Mouse (Mus musculus): ENCODE data around the gene Disc1.

The Disc1 gene

GRCm38 (mm10) chr8:125053505-125054435 is at the start of gene Disc1:
Gene Disc1, plus strand, starts transcription at chr8:125054195.
- DNase-seq: peak; percentile 3 to 57

- DNase-seq: peak; percentile 94 to 95
Observed at GRCm38 (mm10) chr8:125012695-125013627, 41.0 kb upstream of the Disc1 start, which contains the start of gene Tsnax. Gene Tsnax, plus strand, starts transcription at chr8:125012997.

- no peak for DNase-seq
Observed at GRCm38 (mm10) chr8:125024085-125024484, 29.9 kb upstream of the Disc1 start.

GRCm38 (mm10) chr8:125027211-125027610 is 26.8 kb upstream of the Disc1 start:
- no peak for DNase-seq

- DNase-seq: no peak
Observed at GRCm38 (mm10) chr8:125028841-125029240, 25.2 kb upstream of the Disc1 start.

- no peak for DNase-seq
Observed at GRCm38 (mm10) chr8:125031276-125031675, 22.7 kb upstream of the Disc1 start.

GRCm38 (mm10) chr8:125034669-125035068 is 19.3 kb upstream of the Disc1 start:
- peak; percentile 45 to 88 for DNase-seq

GRCm38 (mm10) chr8:125037081-125037480 is 16.9 kb upstream of the Disc1 start:
- no peak for DNase-seq

- DNase-seq: no peak
Observed at GRCm38 (mm10) chr8:125038731-125039130, 15.3 kb upstream of the Disc1 start.

- DNase-seq: no peak
Observed at GRCm38 (mm10) chr8:125040587-125041375, 13.2 kb upstream of the Disc1 start.

GRCm38 (mm10) chr8:125041496-125041895 is 12.5 kb upstream of the Disc1 start:
- no peak for DNase-seq

- DNase-seq: no peak
Observed at GRCm38 (mm10) chr8:125043394-125043793, 10.6 kb upstream of the Disc1 start.

- DNase-seq: no peak
Observed at GRCm38 (mm10) chr8:125043935-125044334, 10.1 kb upstream of the Disc1 start.

- no peak for DNase-seq
Observed at GRCm38 (mm10) chr8:125045760-125046159, 8.2 kb upstream of the Disc1 start.

GRCm38 (mm10) chr8:125049051-125049750 is 4.8 kb upstream of the Disc1 start:
- no peak for DNase-seq

GRCm38 (mm10) chr8:125049826-125050225 is 4.2 kb upstream of the Disc1 start:
- no peak for DNase-seq

GRCm38 (mm10) chr8:125052026-125052425 is 2.0 kb upstream of the Disc1 start:
- peak; percentile 58 to 91 for DNase-seq

- DNase-seq: peak; percentile 60 to 62
Observed at GRCm38 (mm10) chr8:125054436-125054810, 428 bp downstream of the Disc1 start.

- no peak for DNase-seq
Observed at GRCm38 (mm10) chr8:125060904-125061303, 6.9 kb downstream of the Disc1 start.

GRCm38 (mm10) chr8:125065596-125065995 is 11.6 kb downstream of the Disc1 start:
- no peak for DNase-seq

- peak; percentile 74 to 85 for DNase-seq
Observed at GRCm38 (mm10) chr8:125066913-125067595, 13.1 kb downstream of the Disc1 start.

Data from kidney, postnatal 36 days (tissue).